14 mouse cellular contexts compared by ENCODE assay signal in the genomic region with DNA sequence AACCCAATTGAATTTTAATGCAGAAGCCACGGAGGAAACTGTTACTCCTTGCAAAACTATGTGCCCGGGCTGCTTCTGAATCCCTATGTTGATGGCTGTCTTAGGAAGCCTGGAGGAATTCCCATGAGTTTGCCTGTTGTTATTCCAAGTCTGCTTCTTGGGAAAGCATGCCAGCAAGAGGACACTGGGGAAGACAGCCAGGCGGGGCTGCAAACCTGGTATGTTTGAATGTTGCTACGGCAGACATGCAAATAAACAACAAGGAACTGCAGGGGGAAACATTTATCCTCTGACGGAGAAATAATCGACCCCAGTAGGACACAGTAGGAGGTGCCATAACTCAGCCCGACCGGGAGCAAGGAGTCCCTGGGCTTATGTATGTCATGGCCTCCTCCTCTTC.
DNase-seq lines count a peak whose midpoint lies in the region; ATAC-seq and TF ChIP-seq lines count a peak whose summit lies in the region.
"Had no signal": no experiment of that assay in that cellular context is flagged by ENCODE, and none has a peak within 500 bp of the region (broad histone marks: within the 10 kb centered on the region; RNA-seq: fewer than 3 reads in every experiment).

No protein-coding gene starts in this region.

- peaks cover 2% of the 10 kb centered on the region; the same call in 1 of the 2 replicates for H3K4me1 ChIP-seq in forebrain, embryonic 16.5 days (replicated peaks; ENCODE audit: control insufficient read depth, insufficient read depth, low read length)

- no peak for TF ChIP-seq CTCF in brain, embryonic 14.5 days (IDR thresholded peaks at IDR 0.05; ENCODE audit: borderline replicate concordance, extremely low read depth, insufficient read depth, insufficient read length)

- H3K27me3 ChIP-seq in forebrain, embryonic 16.5 days (replicated peaks; ENCODE audit: control insufficient read depth, insufficient read depth, low read length) = no peaks in the 10 kb centered on the region

- 36% methylated on average over 8 of the region's 8 CpGs for WGBS in forebrain, embryonic 16.5 days

- H3K36me3 ChIP-seq in forebrain, embryonic 16.5 days (ENCODE audit: control insufficient read depth, insufficient read depth) = no peaks in the 10 kb centered on the region

- no peak overlapping the region for H3K4me3 ChIP-seq in forebrain, embryonic 16.5 days (replicated peaks; ENCODE audit: low read length)

- H3K9ac ChIP-seq in forebrain, embryonic 16.5 days (replicated peaks; ENCODE audit: low read depth, low read length) = no peak overlapping the region
- H3K9ac ChIP-seq: liver, postnatal 0 days had no signal

- H3K4me2 ChIP-seq in forebrain, embryonic 16.5 days (ENCODE audit: low read length) = no peak overlapping the region

- peak; percentile 6 to 28 for DNase-seq in cerebellum, postnatal 25 days
- DNase-seq in cerebellum, adult 8-10 months = no peak
- DNase-seq in kidney, postnatal 10 days = peak; percentile 16
- DNase-seq in kidney, adult 8-10 months = no peak
- peak; percentile 31 for DNase-seq in brain, embryonic 14.5 days (ENCODE audit: low read depth)
- peak; percentile 7 for DNase-seq in lung, postnatal 36 days
- no peak for DNase-seq in left cerebral cortex, postnatal 10 days (ENCODE audit: extremely low spot score in 1 of 2, low spot score in 2 of 2)
- DNase-seq: adrenal gland, postnatal 14 days; B cell, adult 2 months; cerebellum, adult 11-12 months; gastrocnemius, postnatal 14 days; heart, postnatal 36 days; liver, postnatal 0 days had no signal

- intact Hi-C loops in left cerebral cortex, postnatal 10 days (cut with DNase I) = no loop called here

- TF ChIP-seq POLR2A in brain, embryonic 14.5 days (IDR thresholded peaks at IDR 0.05; ENCODE audit: borderline replicate concordance, extremely low read depth, insufficient read depth, insufficient read length, poor library complexity, severe bottlenecking) = no peak

- no peak for ATAC-seq in forebrain, embryonic 16.5 days
- ATAC-seq: liver, postnatal 0 days had no signal

- H3K27ac ChIP-seq in forebrain, embryonic 16.5 days (ENCODE audit: low read length) = no peak overlapping the region

- no peaks in the 10 kb centered on the region for H3K9me3 ChIP-seq in forebrain, embryonic 16.5 days (ENCODE audit: control insufficient read depth, low read length)

Comparison
In these comparisons a context has a peak if more than half of its experiments do, and no peak if none do; other contexts are left out.
1. DNase-seq: peak in cerebellum, postnatal 25 days (2 of 2), kidney, postnatal 10 days (single experiment), brain, embryonic 14.5 days (single experiment) and lung, postnatal 36 days (single experiment); none in cerebellum, adult 8-10 months (single experiment), kidney, adult 8-10 months (0 of 2) and left cerebral cortex, postnatal 10 days (0 of 2).